Comparison of ENCODE assay signal across 12 mouse cellular contexts in the genomic region with DNA sequence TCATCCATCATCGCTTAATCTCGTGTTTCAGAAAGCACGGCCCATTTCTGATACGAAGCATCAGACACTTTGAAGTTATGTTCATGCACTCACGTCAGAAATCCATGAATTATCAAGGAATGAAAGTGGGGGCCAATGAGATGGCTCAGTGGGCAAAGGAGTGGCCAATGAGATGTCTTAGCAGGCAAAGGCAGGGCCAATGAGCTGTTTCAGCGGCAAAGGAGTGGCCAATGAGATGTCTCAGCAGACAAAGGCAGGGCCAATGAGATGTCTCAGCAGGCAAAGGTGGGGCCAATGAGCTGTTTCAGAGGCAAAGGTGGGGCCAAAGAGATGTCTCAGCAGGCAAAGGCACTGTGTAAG.
DNase-seq lines count a peak whose midpoint lies in the region; ATAC-seq lines count a peak whose summit lies in the region.
"Had no signal": no experiment of that assay in that cellular context is flagged by ENCODE, and none has a peak within 500 bp of the region (broad histone marks: within the 10 kb centered on the region; RNA-seq: fewer than 3 reads in every experiment).

No protein-coding gene starts in this region.

- no peaks in the 10 kb centered on the region for H3K4me1 ChIP-seq in hindbrain, embryonic 15.5 days (replicated peaks)
- no peaks in the 10 kb centered on the region for H3K4me1 ChIP-seq in hindbrain, embryonic 10.5 days (replicated peaks)
- no peaks in the 10 kb centered on the region for H3K4me1 ChIP-seq in neural tube, embryonic 11.5 days (ENCODE audit: control insufficient read depth, insufficient read depth, low read length)
- no peaks in the 10 kb centered on the region for H3K4me1 ChIP-seq in hindbrain, embryonic 16.5 days (ENCODE audit: control insufficient read depth, insufficient read depth, low read depth, low read length)
- H3K4me1 ChIP-seq: limb, embryonic 15.5 days had no signal

- H3K36me3 ChIP-seq in hindbrain, embryonic 15.5 days: no peaks in the 10 kb centered on the region
- H3K36me3 ChIP-seq in hindbrain, embryonic 10.5 days: no peaks in the 10 kb centered on the region
- no peaks in the 10 kb centered on the region for H3K36me3 ChIP-seq in neural tube, embryonic 11.5 days (ENCODE audit: control insufficient read depth, insufficient read depth, low read length)
- no peaks in the 10 kb centered on the region for H3K36me3 ChIP-seq in hindbrain, embryonic 16.5 days (ENCODE audit: control insufficient read depth, insufficient read depth, low read length)
- H3K36me3 ChIP-seq: limb, embryonic 15.5 days had no signal

- H3K27me3 ChIP-seq in hindbrain, embryonic 15.5 days: no peaks in the 10 kb centered on the region
- no peaks in the 10 kb centered on the region for H3K27me3 ChIP-seq in hindbrain, embryonic 10.5 days (ENCODE audit: insufficient read depth, poor library complexity, severe bottlenecking)
- H3K27me3 ChIP-seq in neural tube, embryonic 11.5 days (ENCODE audit: control insufficient read depth, insufficient read depth, low read length): no peaks in the 10 kb centered on the region
- H3K27me3 ChIP-seq in hindbrain, embryonic 16.5 days (replicated peaks; ENCODE audit: control insufficient read depth, insufficient read depth, low read length): no peaks in the 10 kb centered on the region
- H3K27me3 ChIP-seq: limb, embryonic 15.5 days had no signal

- H3K4me3 ChIP-seq in hindbrain, embryonic 15.5 days: no peak overlapping the region
- H3K4me3 ChIP-seq in hindbrain, embryonic 10.5 days: no peak overlapping the region
- no peak overlapping the region for H3K4me3 ChIP-seq in neural tube, embryonic 11.5 days (ENCODE audit: low read depth, low read length)
- no peak overlapping the region for H3K4me3 ChIP-seq in hindbrain, embryonic 16.5 days (ENCODE audit: low read length)
- H3K4me3 ChIP-seq: left cerebral cortex, adult 2 months; limb, embryonic 15.5 days; myocyte had no signal

- H3K9ac ChIP-seq in hindbrain, embryonic 15.5 days: no peak overlapping the region
- H3K9ac ChIP-seq in neural tube, embryonic 11.5 days (ENCODE audit: low read length): no peak overlapping the region
- no peak overlapping the region for H3K9ac ChIP-seq in hindbrain, embryonic 16.5 days (ENCODE audit: low read depth, low read length)
- H3K9ac ChIP-seq: limb, embryonic 15.5 days had no signal

- no peak for ATAC-seq in hindbrain, embryonic 15.5 days (ENCODE audit: low FRiP score, low read depth)
- 0 out of 2 replicates have a peak, but pooled peaks have one; percentile 17 for ATAC-seq in neural tube, embryonic 11.5 days (ENCODE audit: insufficient read depth, low FRiP score, low TSS enrichment)
- ATAC-seq in hindbrain, embryonic 16.5 days: peak; percentile 42; the same call in 1 of the 2 replicates

- WGBS in hindbrain, embryonic 15.5 days: 69% methylated on average over 6 of the region's 6 CpGs
- 93% methylated on average over 6 of the region's 6 CpGs for WGBS in hindbrain, embryonic 10.5 days
- WGBS in neural tube, embryonic 11.5 days: 83% methylated on average over 6 of the region's 6 CpGs
- WGBS in hindbrain, embryonic 16.5 days: 74% methylated on average over 6 of the region's 6 CpGs

- H3K9me3 ChIP-seq in hindbrain, embryonic 15.5 days: no peaks in the 10 kb centered on the region
- H3K9me3 ChIP-seq in hindbrain, embryonic 10.5 days: no peaks in the 10 kb centered on the region
- H3K9me3 ChIP-seq in neural tube, embryonic 11.5 days (ENCODE audit: control insufficient read depth, low read length): no peaks in the 10 kb centered on the region
- no peaks in the 10 kb centered on the region for H3K9me3 ChIP-seq in hindbrain, embryonic 16.5 days (ENCODE audit: control insufficient read depth, low read length)
- H3K9me3 ChIP-seq: limb, embryonic 15.5 days had no signal

- no peak overlapping the region for H3K4me2 ChIP-seq in hindbrain, embryonic 15.5 days
- no peak overlapping the region for H3K4me2 ChIP-seq in neural tube, embryonic 11.5 days (ENCODE audit: low read depth)
- H3K4me2 ChIP-seq in hindbrain, embryonic 16.5 days (ENCODE audit: low read length): no peak overlapping the region
- H3K4me2 ChIP-seq: limb, embryonic 15.5 days had no signal

- peak overlapping the region; percentile 47; the same call in 1 of the 2 replicates for H3K27ac ChIP-seq in hindbrain, embryonic 15.5 days (replicated peaks)
- no peak overlapping the region for H3K27ac ChIP-seq in hindbrain, embryonic 10.5 days
- no peak overlapping the region for H3K27ac ChIP-seq in neural tube, embryonic 11.5 days (ENCODE audit: low read depth, low read length)
- H3K27ac ChIP-seq in hindbrain, embryonic 16.5 days (ENCODE audit: low read depth, low read length): no peak overlapping the region
- H3K27ac ChIP-seq: left cerebral cortex, adult 2 months; limb, embryonic 15.5 days had no signal

- DNase-seq in hindbrain, embryonic 10.5 days (ENCODE audit: low spot score): no peak
- no peak for DNase-seq in neural tube, embryonic 11.5 days (ENCODE audit: low spot score)
- no peak for DNase-seq in neural tube, embryonic 10.5 days (ENCODE audit: extremely low spot score, low spot score)
- no peak for DNase-seq in retina, postnatal 1 day
- DNase-seq in urinary bladder, postnatal 4 days (ENCODE audit: low spot score in 2 of 2): no peak
- DNase-seq: cerebellum, adult 18-20 months; thymus, postnatal 36 days had no signal
